Mouse (Mus musculus): ENCODE data around the gene Erfe. TPM values are rescaled to one million over a fixed set of nuclear protein-coding genes. Genes with fewer than 3 reads are reported as not detected.

The Erfe gene
- polyA plus RNA-seq, 1 experiment from 2014 or later = 0.91 TPM

GRCm38 (mm10) chr1:91413030-91413506 is 46.8 kb downstream of the Erfe start:
- Histone ChIP-seq H3K27me3 (ENCODE audit: control insufficient read depth, insufficient read depth, low read length) (no peaks in the 10 kb centered on the region), H3K36me3 (ENCODE audit: control insufficient read depth, insufficient read depth, low read length) (no peaks in the 10 kb centered on the region), H3K4me1 (replicated peaks; ENCODE audit: control insufficient read depth, insufficient read depth, low read length) (peaks cover 20% of the 10 kb centered on the region), H3K9ac (ENCODE audit: low read length) (peak overlapping the region; percentile 86), H3K27ac (ENCODE audit: low read depth, low read length) (peak overlapping the region; percentile 97), H3K4me2 (ENCODE audit: low read depth, low read length, severe bottlenecking) (peak overlapping the region; percentile 78), H3K9me3 (ENCODE audit: control insufficient read depth, low read length) (no peaks in the 10 kb centered on the region), H3K4me3 (ENCODE audit: low read depth, low read length) (peak overlapping the region; percentile 61)
- DNase-seq (ENCODE audit: low spot score) (peak; percentile 98), ATAC-seq (replicated peaks; ENCODE audit: low FRiP score) (peak; percentile 90)
- under 1% methylated on average over 34 of the region's 34 CpGs for WGBS

- DNase-seq (ENCODE audit: low spot score) (no peak), ATAC-seq (replicated peaks; ENCODE audit: low FRiP score) (no peak)
- H3K4me1 ChIP-seq (replicated peaks; ENCODE audit: control insufficient read depth, insufficient read depth, low read length) = peaks cover 20% of the 10 kb centered on the region
- peak overlapping the region; percentile 78 for H3K4me2 ChIP-seq (ENCODE audit: low read depth, low read length, severe bottlenecking)
- no peaks in the 10 kb centered on the region for H3K9me3 ChIP-seq (ENCODE audit: control insufficient read depth, low read length)
- H3K27ac ChIP-seq (ENCODE audit: low read depth, low read length) = peak overlapping the region; percentile 97
- peak overlapping the region; percentile 61 for H3K4me3 ChIP-seq (ENCODE audit: low read depth, low read length)
- under 1% methylated on average over 14 of the region's 14 CpGs for whole genome bisulfite sequencing
- H3K9ac ChIP-seq (ENCODE audit: low read length) = peak overlapping the region; percentile 86
- no peaks in the 10 kb centered on the region for H3K27me3 ChIP-seq (ENCODE audit: control insufficient read depth, insufficient read depth, low read length)
- no peaks in the 10 kb centered on the region for H3K36me3 ChIP-seq (ENCODE audit: control insufficient read depth, insufficient read depth, low read length)
Measured at GRCm38 (mm10) chr1:91413536-91413897, 47.3 kb downstream of the Erfe start.

- Histone ChIP-seq H3K9ac (ENCODE audit: low read length) (peak within 1 kb of the TSS; percentile 86), H3K4me1 (replicated peaks; ENCODE audit: control insufficient read depth, insufficient read depth, low read length) (peaks cover 20% of the 10 kb centered on the region), H3K4me3 (ENCODE audit: low read depth, low read length) (peak within 1 kb of the TSS; percentile 61), H3K9me3 (ENCODE audit: control insufficient read depth, low read length) (no peaks in the 10 kb centered on the region), H3K4me2 (ENCODE audit: low read depth, low read length, severe bottlenecking) (peak within 1 kb of the TSS; percentile 78), H3K27ac (ENCODE audit: low read depth, low read length) (peak within 1 kb of the TSS; percentile 97), H3K36me3 (ENCODE audit: control insufficient read depth, insufficient read depth, low read length) (no peaks in the 10 kb centered on the region), H3K27me3 (ENCODE audit: control insufficient read depth, insufficient read depth, low read length) (no peaks in the 10 kb centered on the region)
- peak; percentile 93 for DNase-seq (ENCODE audit: low spot score)
- peak; percentile 74 for ATAC-seq (replicated peaks; ENCODE audit: low FRiP score)
- under 1% methylated on average over 39 of the region's 39 CpGs for WGBS
Measured at GRCm38 (mm10) chr1:91413898-91414594, 47.8 kb downstream of the Erfe start, which contains the start of gene Hes6. TSS of gene Hes6 (minus strand) at chr1:91414038.

GRCm38 (mm10) chr1:91414903-91415302 is 48.7 kb downstream of the Erfe start:
- Histone ChIP-seq H3K27ac (ENCODE audit: low read depth, low read length) (peak overlapping the region; percentile 97), H3K4me1 (replicated peaks; ENCODE audit: control insufficient read depth, insufficient read depth, low read length) (peaks cover 20% of the 10 kb centered on the region), H3K4me3 (ENCODE audit: low read depth, low read length) (no peak overlapping the region)

GRCm38 (mm10) chr1:91415311-91415710 is 49.1 kb downstream of the Erfe start:
- H3K27me3 ChIP-seq (ENCODE audit: control insufficient read depth, insufficient read depth, low read length) = no peaks in the 10 kb centered on the region
- H3K9ac ChIP-seq (ENCODE audit: low read length) = peak overlapping the region; percentile 86
- no peaks in the 10 kb centered on the region for H3K9me3 ChIP-seq (ENCODE audit: control insufficient read depth, low read length)
- ATAC-seq (replicated peaks; ENCODE audit: low FRiP score) (no peak), DNase-seq (ENCODE audit: low spot score) (no peak)
- H3K27ac ChIP-seq (ENCODE audit: low read depth, low read length) = peak overlapping the region; percentile 97
- no peak overlapping the region for H3K4me3 ChIP-seq (ENCODE audit: low read depth, low read length)
- H3K4me2 ChIP-seq (ENCODE audit: low read depth, low read length, severe bottlenecking) = peak overlapping the region; percentile 11; the same call in 1 of the 2 replicates
- H3K36me3 ChIP-seq (ENCODE audit: control insufficient read depth, insufficient read depth, low read length) = no peaks in the 10 kb centered on the region
- peaks cover 20% of the 10 kb centered on the region for H3K4me1 ChIP-seq (replicated peaks; ENCODE audit: control insufficient read depth, insufficient read depth, low read length)
- 67% methylated on average over 5 of the region's 5 CpGs for WGBS

More at GRCm38 (mm10) chr1:91414903-91415302, 48.7 kb downstream of the Erfe start:
- Histone ChIP-seq H3K36me3 (ENCODE audit: control insufficient read depth, insufficient read depth, low read length) (no peaks in the 10 kb centered on the region), H3K9ac (ENCODE audit: low read length) (peak overlapping the region; percentile 86), H3K4me2 (ENCODE audit: low read depth, low read length, severe bottlenecking) (peak overlapping the region; percentile 78; the same call in 1 of the 2 replicates), H3K27me3 (ENCODE audit: control insufficient read depth, insufficient read depth, low read length) (no peaks in the 10 kb centered on the region), H3K9me3 (ENCODE audit: control insufficient read depth, low read length) (no peaks in the 10 kb centered on the region)
- 44% methylated on average over 4 of the region's 4 CpGs for WGBS
- DNase-seq (ENCODE audit: low spot score) (no peak), ATAC-seq (replicated peaks; ENCODE audit: low FRiP score) (no peak)

GRCm38 (mm10) chr1:91417991-91418390 is 51.8 kb downstream of the Erfe start:
- WGBS = 96% methylated on average over 1 of the region's 1 CpGs
- DNase-seq (ENCODE audit: low spot score) (no peak), ATAC-seq (replicated peaks; ENCODE audit: low FRiP score) (no peak)
- no peak overlapping the region for H3K9ac ChIP-seq (ENCODE audit: low read length)
- H3K27ac ChIP-seq (ENCODE audit: low read depth, low read length) = no peak overlapping the region
- H3K4me1 ChIP-seq (replicated peaks; ENCODE audit: control insufficient read depth, insufficient read depth, low read length) = peaks cover 15% of the 10 kb centered on the region
- H3K36me3 ChIP-seq (ENCODE audit: control insufficient read depth, insufficient read depth, low read length) = no peaks in the 10 kb centered on the region
- H3K27me3 ChIP-seq (ENCODE audit: control insufficient read depth, insufficient read depth, low read length) = no peaks in the 10 kb centered on the region
- H3K4me3 ChIP-seq (ENCODE audit: low read depth, low read length) = no peak overlapping the region
- no peaks in the 10 kb centered on the region for H3K9me3 ChIP-seq (ENCODE audit: control insufficient read depth, low read length)
- no peak overlapping the region for H3K4me2 ChIP-seq (ENCODE audit: low read depth, low read length, severe bottlenecking)

GRCm38 (mm10) chr1:91419862-91420600 is 53.8 kb downstream of the Erfe start:
- H3K9me3 ChIP-seq (ENCODE audit: control insufficient read depth, low read length) = no peaks in the 10 kb centered on the region
- H3K27ac ChIP-seq (ENCODE audit: low read depth, low read length) = no peak overlapping the region
- no peak overlapping the region for H3K4me3 ChIP-seq (ENCODE audit: low read depth, low read length)
- H3K4me1 ChIP-seq (replicated peaks; ENCODE audit: control insufficient read depth, insufficient read depth, low read length) = peaks cover 5% of the 10 kb centered on the region
- no peak overlapping the region for H3K4me2 ChIP-seq (ENCODE audit: low read depth, low read length, severe bottlenecking)
- 69% methylated on average over 10 of the region's 10 CpGs for WGBS
- no peaks in the 10 kb centered on the region for H3K36me3 ChIP-seq (ENCODE audit: control insufficient read depth, insufficient read depth, low read length)
- DNase-seq (ENCODE audit: low spot score) = no peak
- no peak for ATAC-seq (replicated peaks; ENCODE audit: low FRiP score)
- no peaks in the 10 kb centered on the region for H3K27me3 ChIP-seq (ENCODE audit: control insufficient read depth, insufficient read depth, low read length)
- H3K9ac ChIP-seq (ENCODE audit: low read length) = no peak overlapping the region

GRCm38 (mm10) chr1:91420601-91421065 is 54.4 kb downstream of the Erfe start:
- WGBS = 87% methylated on average over 8 of the region's 8 CpGs
- no peak for ATAC-seq (replicated peaks; ENCODE audit: low FRiP score)
- Histone ChIP-seq H3K9ac (ENCODE audit: low read length) (no peak overlapping the region), H3K27me3 (ENCODE audit: control insufficient read depth, insufficient read depth, low read length) (no peaks in the 10 kb centered on the region), H3K4me1 (replicated peaks; ENCODE audit: control insufficient read depth, insufficient read depth, low read length) (no peaks in the 10 kb centered on the region), H3K4me2 (ENCODE audit: low read depth, low read length, severe bottlenecking) (no peak overlapping the region), H3K9me3 (ENCODE audit: control insufficient read depth, low read length) (no peaks in the 10 kb centered on the region), H3K4me3 (ENCODE audit: low read depth, low read length) (no peak overlapping the region), H3K27ac (ENCODE audit: low read depth, low read length) (no peak overlapping the region), H3K36me3 (ENCODE audit: control insufficient read depth, insufficient read depth, low read length) (no peaks in the 10 kb centered on the region)
- DNase-seq (ENCODE audit: low spot score) = no peak

All from forebrain, embryonic 11.5 days (tissue).